Mouse (Mus musculus) liver, postnatal 0 days (tissue): ENCODE results near the gene Scarb2. TPM values are rescaled to one million over a fixed set of nuclear protein-coding genes. Genes with fewer than 3 reads are reported as not detected.
"Not testable (repeated sequence)": the region's sequence is repeated elsewhere in the genome, so short reads cannot be mapped to it uniquely, and the experiment has no call there.

ENCODE experiments used
- ATAC-seq: fragments of 200-750 bp; cut with Nextera tagmentation; 2 replicates; pipeline ENCODE4 v1.8.0; 2017; ENCODE audit warnings: mild to moderate bottlenecking, moderate library complexity
- DNase-seq: peaks from one replicate; pipeline ENCODE4 v3.0.0-alpha.2; 2016
- H3K27ac ChIP-seq: fragments of 300-500 bp; sonication (generic); 2 replicates; pipeline ENCODE4 v1.5.1; 2014; ENCODE audit warnings: antibody characterized with exemption, moderate library complexity, mild to moderate bottlenecking, low read depth
- H3K27me3 ChIP-seq: fragments of 300-500 bp; sonication (generic); 2 replicates; pipeline ENCODE4 v1.6.1; 2014; ENCODE audit warnings: low read length, control low read depth, mixed read lengths; ENCODE audit not compliant: insufficient read depth
- H3K36me3 ChIP-seq: fragments of 300-500 bp; sonication (generic); replicated peaks from 2 replicates; pipeline ENCODE4 v1.6.1; 2014; ENCODE audit warnings: mild to moderate bottlenecking, control low read depth, low read length, moderate library complexity, mixed read lengths; ENCODE audit not compliant: insufficient read depth
- H3K4me1 ChIP-seq: fragments of 300-500 bp; sonication (generic); 2 replicates; pipeline ENCODE4 v1.6.1; 2014; ENCODE audit warnings: antibody characterized with exemption, mild to moderate bottlenecking, control low read depth; ENCODE audit not compliant: insufficient read depth
- H3K4me2 ChIP-seq: fragments of 300-500 bp; sonication (generic); 2 replicates; pipeline ENCODE4 v1.6.1; 2014; ENCODE audit warnings: low read depth, mild to moderate bottlenecking, low read length, moderate library complexity, mixed read lengths
- H3K4me3 ChIP-seq: fragments of 300-500 bp; sonication (generic); 2 replicates; pipeline ENCODE4 v1.5.1; 2014; ENCODE audit warnings: low read depth, low read length
- H3K9ac ChIP-seq: fragments of 300-500 bp; sonication (generic); replicated peaks from 2 replicates; pipeline ENCODE4 v1.6.1; 2014; ENCODE audit warnings: mild to moderate bottlenecking, moderate library complexity
- H3K9me3 ChIP-seq: fragments of 300-500 bp; sonication (generic); 2 replicates; pipeline ENCODE4 v1.6.1; 2016; ENCODE audit warnings: mild to moderate bottlenecking, control low read depth, low read length, mixed read lengths
- CTCF ChIP-seq: sonication (generic); IDR thresholded peaks from 2 replicates; pipeline ENCODE4 v1.5.1; 2016; ENCODE audit warnings: antibody characterized with exemption, low read depth
- EP300 ChIP-seq: IDR thresholded peaks from 2 replicates; pipeline ENCODE4 v1.6.1; 2016; ENCODE audit warnings: antibody characterized with exemption, low read depth, mild to moderate bottlenecking
- WGBS: fragments of 180-500 bp; shearing (Covaris S2); extraction: QIAGEN DNeasy Blood & Tissue Kit; methylation state at CpG from one replicate; pipeline ENCODE4 v1.1.7; 2014; ENCODE audit not compliant: insufficient replicate concordance; 5-methylcytosine and 5-hydroxymethylcytosine counted together
- polyA plus RNA-seq: library from polyadenylated mRNA; unstranded; fragments of >200 nt; fragmentation: Nextera tagmentation; extraction: Ambion mirVana; gene quantifications from 2 replicates; pipeline ENCODE4 v1.2.1, GENCODE M21; 2015

Gene Scarb2
- polyA plus RNA-seq, 1 experiment from 2014 or later = 16.3 TPM

- Histone ChIP-seq H3K4me1 (no peaks in the 10 kb centered on the region), H3K27me3 (no peaks in the 10 kb centered on the region), H3K4me3 (no peak overlapping the region), H3K9me3 (no peaks in the 10 kb centered on the region), H3K36me3 (no peaks in the 10 kb centered on the region), H3K9ac (no peak overlapping the region), H3K27ac (no peak overlapping the region), H3K4me2 (no peak overlapping the region)
- no peak for DNase-seq
- WGBS = 65% methylated on average over 4 of the region's 4 CpGs
- TF ChIP-seq CTCF (no peak), EP300 (no peak)
- ATAC-seq = no peak
Observed at GRCm38 (mm10) chr5:92539698-92540097, 33.1 kb upstream of the Scarb2 start.

- Histone ChIP-seq H3K36me3 (no peaks in the 10 kb centered on the region), H3K27me3 (no peaks in the 10 kb centered on the region), H3K9me3 (no peaks in the 10 kb centered on the region), H3K4me2 (peak overlapping the region; percentile 48), H3K4me3 (peak overlapping the region; percentile 16; the same call in 1 of the 2 replicates), H3K4me1 (peaks cover 4% of the 10 kb centered on the region; the same call in 1 of the 2 replicates), H3K9ac (no peak overlapping the region; the same call in 1 of the 2 replicates), H3K27ac (peak overlapping the region; percentile 78)
- DNase-seq (peak; percentile 62), ATAC-seq (peak; percentile 90)
- WGBS = 23% methylated on average over 6 of the region's 6 CpGs
- no peak for TF ChIP-seq CTCF
- TF ChIP-seq EP300 = 0 out of 2 replicates have a peak, but pooled peaks have one; percentile 19
Observed at GRCm38 (mm10) chr5:92524821-92525258, 18.2 kb upstream of the Scarb2 start.

GRCm38 (mm10) chr5:92521131-92521530 lies 14.5 kb upstream of the Scarb2 start:
- H3K4me2 ChIP-seq, ATAC-seq, H3K4me3 ChIP-seq, H3K4me1 ChIP-seq, H3K9me3 ChIP-seq, H3K9ac ChIP-seq, DNase-seq, H3K27me3 ChIP-seq, H3K36me3 ChIP-seq, H3K27ac ChIP-seq: not testable (repeated sequence)
- WGBS = 53% methylated on average over 2 of the region's 2 CpGs

DNA sequence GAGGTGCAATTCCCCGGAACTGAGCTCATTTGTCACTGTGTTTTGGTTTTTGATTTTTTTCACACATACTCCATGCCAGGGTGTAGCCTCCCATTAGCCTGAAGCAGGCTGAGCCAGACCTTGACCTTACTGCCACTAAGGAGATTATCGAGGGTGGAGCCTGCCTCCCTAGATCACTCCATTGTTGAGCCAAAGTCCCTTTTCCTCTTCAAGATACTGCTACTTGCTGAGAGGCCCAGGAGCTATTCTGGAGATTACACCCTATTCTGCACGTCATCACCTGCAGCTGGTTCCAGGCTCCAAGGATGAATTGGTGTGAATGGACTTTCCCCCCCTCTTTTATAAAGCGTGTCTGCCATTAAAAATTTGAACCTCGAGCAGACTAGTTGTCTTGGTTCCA lies 5.4 kb upstream of the Scarb2 start:
- ATAC-seq = no peak
- WGBS = 79% methylated on average over 5 of the region's 5 CpGs

GRCm38 (mm10) chr5:92511256-92511655 lies 4.6 kb upstream of the Scarb2 start:
- H3K4me1 ChIP-seq = peaks cover 7% of the 10 kb centered on the region
- H3K9me3 ChIP-seq = no peaks in the 10 kb centered on the region
- no peak overlapping the region for H3K4me3 ChIP-seq
- no peak overlapping the region for H3K27ac ChIP-seq
- no peak overlapping the region for H3K9ac ChIP-seq
- no peaks in the 10 kb centered on the region for H3K36me3 ChIP-seq
- ATAC-seq (peak; percentile 25; the same call in 1 of the 2 replicates), DNase-seq (no peak)
- no peak overlapping the region for H3K4me2 ChIP-seq
- no peaks in the 10 kb centered on the region for H3K27me3 ChIP-seq
- TF ChIP-seq CTCF (no peak), EP300 (no peak)

More for the DNA sequence above, 5.4 kb upstream of the Scarb2 start:
- H3K4me1 ChIP-seq = peaks cover 6% of the 10 kb centered on the region; the same call in 1 of the 2 replicates
- no peak for DNase-seq
- H3K36me3 ChIP-seq = no peaks in the 10 kb centered on the region
- H3K9ac ChIP-seq = no peak overlapping the region
- no peak overlapping the region for H3K4me2 ChIP-seq
- no peaks in the 10 kb centered on the region for H3K27me3 ChIP-seq
- no peak overlapping the region for H3K27ac ChIP-seq
- no peaks in the 10 kb centered on the region for H3K9me3 ChIP-seq
- no peak overlapping the region for H3K4me3 ChIP-seq
- TF ChIP-seq CTCF (no peak), EP300 (no peak)

DNA sequence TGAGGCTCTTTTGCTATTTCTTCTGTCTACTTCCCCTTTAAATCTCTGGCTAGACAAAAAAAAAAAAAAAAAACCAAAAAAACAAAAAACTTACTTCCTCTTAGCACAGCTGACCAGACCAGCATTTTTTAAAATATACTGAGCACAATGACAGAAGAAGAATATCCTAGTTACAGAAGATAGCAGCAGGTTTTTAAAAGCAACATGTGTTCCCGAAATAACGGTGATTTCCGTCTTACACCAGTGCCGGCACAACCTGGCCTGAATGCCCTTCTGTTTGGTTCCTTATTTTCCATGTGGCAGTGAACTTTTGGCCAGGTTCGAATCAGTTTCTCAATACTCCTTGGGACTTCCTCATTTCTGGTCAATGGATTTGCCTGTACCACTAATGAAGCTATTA lies 2.2 kb upstream of the Scarb2 start:
- 30% methylated on average over 5 of the region's 5 CpGs for WGBS

DNA sequence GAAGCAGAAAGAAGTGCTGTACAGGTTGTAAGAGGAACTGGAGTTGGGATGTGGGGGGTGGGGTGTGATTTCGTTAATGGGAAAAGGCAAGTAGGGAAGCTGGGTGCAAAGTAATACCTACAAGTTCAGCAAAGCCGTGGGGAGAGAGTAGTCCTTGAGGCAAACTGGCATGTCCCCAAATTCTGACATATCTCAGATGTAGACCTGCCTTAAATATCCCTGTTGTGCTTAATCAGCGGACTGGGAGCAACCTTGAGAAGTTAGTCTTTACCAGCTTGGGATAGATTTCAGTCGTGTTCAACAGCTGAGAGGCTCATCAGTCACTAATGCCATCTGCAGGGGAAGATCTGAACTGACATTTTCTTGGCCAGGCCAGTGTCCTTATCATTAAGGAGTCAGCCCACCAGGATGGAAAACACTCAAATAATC lies 318 bp downstream of the Scarb2 start:
- DNase-seq (peak; percentile 37), ATAC-seq (no peak)
- Histone ChIP-seq H3K9ac (peak overlapping the region; percentile 51; the same call in 1 of the 2 replicates), H3K4me1 (peaks cover 28% of the 10 kb centered on the region), H3K4me3 (peak overlapping the region; percentile 85), H3K27ac (peak overlapping the region; percentile 98), H3K9me3 (no peaks in the 10 kb centered on the region), H3K27me3 (no peaks in the 10 kb centered on the region), H3K36me3 (no peaks in the 10 kb centered on the region), H3K4me2 (peak overlapping the region; percentile 86)
- peak; percentile 62 for TF ChIP-seq CTCF
- TF ChIP-seq EP300 = no peak
- 17% methylated on average over 4 of the region's 4 CpGs for WGBS

More for the DNA sequence above, 2.2 kb upstream of the Scarb2 start:
- Histone ChIP-seq H3K9me3 (no peaks in the 10 kb centered on the region), H3K4me3 (no peak overlapping the region), H3K4me1 (peaks cover 17% of the 10 kb centered on the region), H3K27ac (peak overlapping the region; percentile 57), H3K9ac (no peak overlapping the region), H3K27me3 (no peaks in the 10 kb centered on the region), H3K36me3 (no peaks in the 10 kb centered on the region), H3K4me2 (0 out of 2 replicates have a peak overlapping the region, but pooled peaks have one; percentile 27)
- ATAC-seq = no peak
- TF ChIP-seq CTCF = no peak
- TF ChIP-seq EP300 = no peak
- no peak for DNase-seq
